Mouse (Mus musculus) stomach, embryonic 16.5 days (tissue): ENCODE data around the gene Pipox. TPM values are rescaled to one million over a fixed set of nuclear protein-coding genes. Genes with fewer than 3 reads are reported as not detected.

Source experiments
- ATAC-seq: fragments of 200-750 bp; cut with Nextera tagmentation; 2 replicates; pipeline ENCODE4 v1.8.0; 2017; ENCODE audit warnings: moderate number of reproducible peaks, moderate TSS enrichment; ENCODE audit not compliant: insufficient read depth, low FRiP score
- H3K27ac ChIP-seq: fragments of 300-500 bp; sonication (generic); 2 replicates; pipeline ENCODE4 v1.5.1; 2014; ENCODE audit warnings: low read length
- H3K27me3 ChIP-seq: fragments of 300-500 bp; sonication (generic); 2 replicates; pipeline ENCODE4 v1.6.1; 2014; ENCODE audit warnings: low read length, control low read depth, mixed read lengths; ENCODE audit not compliant: control insufficient read depth, insufficient read depth
- H3K36me3 ChIP-seq: fragments of 300-500 bp; sonication (generic); 2 replicates; pipeline ENCODE4 v1.6.1; 2014; ENCODE audit warnings: low read length; ENCODE audit not compliant: control insufficient read depth, insufficient read depth
- H3K4me1 ChIP-seq: fragments of 300-500 bp; sonication (generic); 2 replicates; pipeline ENCODE4 v1.6.1; 2014; ENCODE audit warnings: low read length, control low read depth, mixed read lengths; ENCODE audit not compliant: control insufficient read depth, insufficient read depth
- H3K4me2 ChIP-seq: fragments of 300-500 bp; sonication (generic); 2 replicates; pipeline ENCODE4 v1.6.1; 2014; ENCODE audit warnings: low read depth, low read length, mixed read lengths
- H3K4me3 ChIP-seq: fragments of 300-500 bp; sonication (generic); replicated peaks from 2 replicates; pipeline ENCODE4 v1.5.1; 2014; ENCODE audit warnings: mild to moderate bottlenecking, low read length
- H3K9ac ChIP-seq: fragments of 300-500 bp; sonication (generic); 2 replicates; pipeline ENCODE4 v1.6.1; 2014; ENCODE audit warnings: low read length
- H3K9me3 ChIP-seq: fragments of 300-500 bp; sonication (generic); replicated peaks from 2 replicates; pipeline ENCODE4 v1.6.1; 2016; ENCODE audit warnings: low read length, control low read depth; ENCODE audit not compliant: control insufficient read depth
- WGBS: fragments of 180-500 bp; shearing (Covaris S2); extraction: QIAGEN DNeasy Blood & Tissue Kit; methylation state at CpG from one replicate; pipeline ENCODE4 v1.1.7; 2014; 5-methylcytosine and 5-hydroxymethylcytosine counted together
- polyA plus RNA-seq: library from polyadenylated mRNA; unstranded; fragments of >200 nt; fragmentation: Nextera tagmentation; extraction: Ambion mirVana; gene quantifications from 2 replicates; pipeline ENCODE4 v1.2.1, GENCODE M21; 2015

Gene Pipox
- polyA plus RNA-seq, 1 experiment from 2014 or later, result 20.8 TPM

- peaks cover 40% of the 10 kb centered on the region for H3K27me3 ChIP-seq
- no peaks in the 10 kb centered on the region for H3K36me3 ChIP-seq
- H3K9ac ChIP-seq, result no peak within 1 kb of the TSS
- H3K9me3 ChIP-seq, result no peaks in the 10 kb centered on the region
- peaks cover 8% of the 10 kb centered on the region; the same call in 1 of the 2 replicates for H3K4me1 ChIP-seq
- ATAC-seq, result peak; percentile 80
- no peak within 1 kb of the TSS for H3K27ac ChIP-seq
- peak within 1 kb of the TSS; percentile 51 for H3K4me3 ChIP-seq
- under 1% methylated on average over 89 of the region's 94 CpGs for WGBS
- H3K4me2 ChIP-seq, result peak within 1 kb of the TSS; percentile 94
Observed at GRCm38 (mm10) chr11:77930751-77931540, 37.0 kb upstream of the Pipox start, which contains the start of gene Sez6. TSS of gene Sez6 (plus strand) at chr11:77930800.

- Histone ChIP-seq H3K36me3 (no peaks in the 10 kb centered on the region), H3K9ac (no peak overlapping the region), H3K4me1 (peaks cover 8% of the 10 kb centered on the region; the same call in 1 of the 2 replicates), H3K4me3 (no peak overlapping the region), H3K4me2 (no peak overlapping the region), H3K27ac (no peak overlapping the region), H3K9me3 (no peaks in the 10 kb centered on the region), H3K27me3 (peaks cover 21% of the 10 kb centered on the region)
- no peak for ATAC-seq
- WGBS, result 64% methylated on average over 5 of the region's 5 CpGs
Observed at GRCm38 (mm10) chr11:77927837-77928236, 33.9 kb upstream of the Pipox start.

DNA sequence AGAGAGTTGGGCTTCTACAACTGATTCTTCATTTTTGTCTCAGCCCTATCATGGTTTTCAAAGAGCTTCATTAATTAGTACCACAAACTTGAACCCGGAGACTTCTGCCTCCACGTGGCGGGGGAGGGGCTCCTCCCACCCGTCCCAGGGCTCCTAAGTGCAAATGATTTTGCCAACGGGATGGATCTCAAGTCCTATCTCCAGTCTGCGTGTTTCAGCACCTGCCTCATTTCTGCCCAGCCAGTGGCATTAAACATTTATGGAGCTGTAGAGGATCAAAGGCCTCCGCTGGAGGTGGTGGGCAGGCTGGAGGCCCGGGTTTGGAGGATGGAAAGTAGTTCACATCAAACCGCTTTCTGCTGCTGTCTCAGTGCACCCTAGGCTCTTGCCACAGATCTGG is 32.8 kb upstream of the Pipox start:
- 15% methylated on average over 9 of the region's 9 CpGs for WGBS
- Histone ChIP-seq H3K9ac (no peak overlapping the region), H3K4me1 (peaks cover 8% of the 10 kb centered on the region; the same call in 1 of the 2 replicates), H3K27me3 (peaks cover 9% of the 10 kb centered on the region), H3K9me3 (no peaks in the 10 kb centered on the region), H3K36me3 (no peaks in the 10 kb centered on the region), H3K4me3 (no peak overlapping the region), H3K4me2 (no peak overlapping the region), H3K27ac (no peak overlapping the region)
- ATAC-seq, result no peak

DNA sequence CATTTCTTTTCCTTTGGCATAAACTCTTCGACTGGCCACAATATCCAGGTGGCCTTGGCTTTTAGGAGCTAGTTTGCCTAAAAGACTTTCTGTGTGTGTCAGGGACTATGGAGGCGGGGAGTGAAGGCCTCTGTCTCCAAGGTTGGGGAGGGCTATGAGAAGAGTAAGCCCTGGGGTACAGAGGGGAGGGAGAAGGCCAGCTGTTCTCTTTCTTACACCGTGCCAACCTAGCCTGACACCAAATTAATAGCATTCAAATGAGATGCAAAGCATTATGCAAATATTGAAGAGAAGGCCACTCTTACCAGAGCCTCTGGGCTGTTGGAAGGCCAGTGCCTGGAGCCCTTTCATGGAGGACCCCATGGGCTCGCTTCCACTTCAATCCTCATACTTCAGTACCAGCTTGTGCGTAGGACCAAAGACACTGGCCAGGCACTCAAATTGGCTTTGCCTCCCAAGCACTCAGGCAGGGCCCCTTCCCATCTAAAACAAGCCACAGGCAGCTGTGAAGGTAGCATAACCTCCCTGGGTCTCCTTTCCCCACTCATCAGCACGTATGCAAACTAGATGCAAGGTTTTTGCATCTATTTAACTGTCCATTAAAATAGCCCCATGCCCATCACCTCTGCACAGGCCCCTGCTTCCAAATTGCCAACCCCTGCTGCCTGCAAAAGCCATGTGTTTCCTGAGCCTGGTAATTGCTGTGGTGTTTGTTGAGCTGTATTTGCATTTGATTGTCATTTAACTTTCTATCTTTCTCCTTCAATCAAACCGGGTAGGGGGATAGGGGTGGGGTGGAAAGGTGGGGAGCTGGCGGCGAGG is 32.2 kb upstream of the Pipox start:
- 39% methylated on average over 9 of the region's 9 CpGs for WGBS
- H3K4me1 ChIP-seq, result 0 out of 2 replicates have a peak, but pooled peaks cover 3% of the 10 kb centered on the region
- peaks cover 3% of the 10 kb centered on the region for H3K27me3 ChIP-seq
- no peak overlapping the region for H3K4me3 ChIP-seq
- no peak overlapping the region for H3K27ac ChIP-seq
- H3K4me2 ChIP-seq, result no peak overlapping the region
- no peaks in the 10 kb centered on the region for H3K36me3 ChIP-seq
- H3K9ac ChIP-seq, result no peak overlapping the region
- H3K9me3 ChIP-seq, result no peaks in the 10 kb centered on the region
- no peak for ATAC-seq

- Histone ChIP-seq H3K4me1 (no peaks in the 10 kb centered on the region), H3K9ac (no peak overlapping the region), H3K9me3 (no peaks in the 10 kb centered on the region), H3K27me3 (no peaks in the 10 kb centered on the region), H3K27ac (no peak overlapping the region), H3K36me3 (no peaks in the 10 kb centered on the region), H3K4me2 (no peak overlapping the region), H3K4me3 (no peak overlapping the region)
- WGBS, result 72% methylated on average over 4 of the region's 4 CpGs
- ATAC-seq, result no peak
Observed at GRCm38 (mm10) chr11:77923285-77923684, 29.4 kb upstream of the Pipox start.

GRCm38 (mm10) chr11:77917166-77917565 is 23.3 kb upstream of the Pipox start:
- no peak for ATAC-seq
- H3K4me2 ChIP-seq, result no peak overlapping the region
- no peak overlapping the region for H3K9ac ChIP-seq
- peaks cover 27% of the 10 kb centered on the region for H3K27me3 ChIP-seq
- H3K9me3 ChIP-seq, result no peaks in the 10 kb centered on the region
- H3K4me1 ChIP-seq, result no peaks in the 10 kb centered on the region
- 44% methylated on average over 10 of the region's 10 CpGs for WGBS
- no peak overlapping the region for H3K4me3 ChIP-seq
- no peak overlapping the region for H3K27ac ChIP-seq
- no peaks in the 10 kb centered on the region for H3K36me3 ChIP-seq

DNA sequence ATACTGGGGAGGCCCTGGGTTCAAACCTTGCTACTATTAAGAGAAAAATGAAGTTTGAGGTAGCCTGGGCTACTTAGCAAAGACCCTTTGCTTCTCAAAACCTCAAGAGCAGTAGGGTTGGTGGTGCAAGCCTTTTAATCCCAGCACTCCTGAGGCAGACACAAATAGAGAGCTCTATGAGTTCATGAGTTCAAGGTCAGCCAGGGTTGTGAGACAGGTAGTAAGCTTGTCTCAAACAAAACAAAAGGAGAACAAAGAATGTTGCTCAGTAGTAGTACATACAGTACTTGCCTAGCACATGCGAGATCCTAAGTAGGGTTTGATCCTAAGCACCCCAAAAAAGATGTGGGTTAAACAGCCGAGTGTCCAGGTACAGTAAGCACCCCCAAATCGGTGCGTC is 22.8 kb upstream of the Pipox start:
- Histone ChIP-seq H3K36me3 (no peaks in the 10 kb centered on the region), H3K9me3 (no peaks in the 10 kb centered on the region), H3K27me3 (peaks cover 27% of the 10 kb centered on the region), H3K4me1 (no peaks in the 10 kb centered on the region), H3K27ac (no peak overlapping the region), H3K4me2 (no peak overlapping the region), H3K9ac (no peak overlapping the region), H3K4me3 (no peak overlapping the region)
- no peak for ATAC-seq
- 68% methylated on average over 4 of the region's 4 CpGs for WGBS

DNA sequence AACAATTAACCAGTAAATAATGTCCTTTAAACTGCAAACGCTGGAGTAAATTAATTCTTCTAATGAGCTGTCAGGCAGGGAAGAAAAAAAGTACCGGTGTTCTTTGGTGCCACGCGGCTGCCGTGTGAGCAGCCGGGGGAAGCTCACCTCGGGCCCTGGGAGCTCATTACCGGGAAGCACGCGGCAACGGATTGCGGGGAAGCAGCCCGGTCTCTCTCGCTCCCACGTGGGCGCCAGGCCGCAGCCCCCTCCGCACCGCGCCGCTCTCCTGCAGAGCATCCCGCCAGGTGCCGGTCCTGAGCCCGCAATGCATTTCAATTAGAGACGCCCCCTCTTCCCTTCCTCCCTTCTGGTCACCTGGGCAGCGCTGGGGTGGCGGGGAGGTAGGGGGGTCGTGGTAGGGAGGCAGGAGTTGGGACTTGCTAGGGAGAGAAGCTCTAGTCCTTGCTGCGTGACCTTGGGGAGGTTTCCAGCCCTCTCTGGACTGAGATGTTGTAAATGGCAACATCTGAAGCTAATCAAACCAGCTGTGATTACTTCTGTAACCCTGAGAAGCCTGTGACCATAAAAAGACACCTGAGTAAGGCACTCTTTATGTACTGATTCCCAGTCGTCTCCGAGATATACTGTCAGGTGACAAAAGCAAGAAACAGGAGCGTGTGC is 20.8 kb upstream of the Pipox start:
- Histone ChIP-seq H3K4me2 (no peak overlapping the region), H3K36me3 (no peaks in the 10 kb centered on the region), H3K9ac (no peak overlapping the region), H3K4me1 (no peaks in the 10 kb centered on the region), H3K27me3 (peaks cover 27% of the 10 kb centered on the region), H3K4me3 (no peak overlapping the region), H3K9me3 (no peaks in the 10 kb centered on the region), H3K27ac (no peak overlapping the region)
- no peak for ATAC-seq
- WGBS, result 4% methylated on average over 32 of the region's 32 CpGs

GRCm38 (mm10) chr11:77913505-77913904 is 19.6 kb upstream of the Pipox start:
- Histone ChIP-seq H3K9ac (no peak overlapping the region), H3K4me3 (no peak overlapping the region), H3K27me3 (peaks cover 27% of the 10 kb centered on the region), H3K4me2 (no peak overlapping the region), H3K4me1 (no peaks in the 10 kb centered on the region), H3K27ac (no peak overlapping the region), H3K36me3 (no peaks in the 10 kb centered on the region), H3K9me3 (no peaks in the 10 kb centered on the region)
- no peak for ATAC-seq
- 53% methylated on average over 6 of the region's 6 CpGs for WGBS
